Mouse (Mus musculus): Measurements from ENCODE around the gene Slc23a4. TPM values are rescaled to one million over a fixed set of nuclear protein-coding genes. Genes with fewer than 3 reads are reported as not detected.

Gene Slc23a4
- total RNA-seq (2012; rRNA removed) (5.5 and 6.2 TPM in 2 replicates), polyA plus RNA-seq (2012; ENCODE audit: insufficient read depth in 1 of 2, insufficient read length in 2 of 2, low read depth in 1 of 2, low replicate concordance in 2 of 2, missing spikeins in 1 of 2) (10 to 100 TPM in 1 of 2 experiments, not detected in 1; 10.2 TPM)

- peak; percentile 77 for DNase-seq (ENCODE audit: low read depth, low spot score)
- Histone ChIP-seq H3K9me3 (replicated peaks; ENCODE audit: insufficient read depth, low read length) (no peaks in the 10 kb centered on the region), H3K27ac (ENCODE audit: control insufficient read depth, low read depth, low read length) (peak within 1 kb of the TSS; percentile 39; the same call in 1 of the 2 replicates), H3K79me2 (ENCODE audit: control insufficient read depth, insufficient read depth, low read length, poor library complexity) (no peaks in the 10 kb centered on the region; the same call in 1 of the 2 replicates), H3K36me3 (ENCODE audit: control insufficient read depth in 1 of 2, insufficient read depth in 2 of 2, low read length in 2 of 2) (peaks cover 0 to 8% of the 10 kb centered on the region in 2 experiments; a peak in 2 of 4 replicates), H3K4me1 (ENCODE audit: control insufficient read depth in 1 of 2, insufficient read depth in 2 of 2, low read length in 2 of 2) (peaks cover 2 to 11% of the 10 kb centered on the region in 2 experiments; a peak in 2 of 4 replicates), H3K9ac (ENCODE audit: control insufficient read depth, low read depth, low read length, poor library complexity, severe bottlenecking) (peak within 1 kb of the TSS; percentile 73), H3K4me3 (ENCODE audit: control insufficient read depth in 1 of 2, insufficient read depth in 1 of 2, low read depth in 2 of 2, low read length in 2 of 2) (peak within 1 kb of the TSS; percentile 31 to 61), H3K27me3 (ENCODE audit: control insufficient read depth in 1 of 2, insufficient read depth in 2 of 2, low read length in 2 of 2) (no peaks in the 10 kb centered on the region)
- TF ChIP-seq POLR2A (IDR thresholded peaks at IDR 0.05; ENCODE audit: control insufficient read depth in 1 of 2, insufficient read depth in 1 of 2, low read depth in 1 of 2, low read length in 2 of 2, poor library complexity in 1 of 2) (peak in 1 of 2 experiments; percentile 44; a peak in 1 of 4 replicates), SIN3A (IDR thresholded peaks at IDR 0.05; ENCODE audit: low read length) (peak; percentile 81), MAX (IDR thresholded peaks at IDR 0.05; ENCODE audit: low read length) (peak; percentile 96), USF1 (IDR thresholded peaks at IDR 0.05; ENCODE audit: low read depth, low read length) (no peak), HCFC1 (IDR thresholded peaks at IDR 0.05; ENCODE audit: low read depth, low read length) (peak; percentile 58), TCF12 (IDR thresholded peaks at IDR 0.05; ENCODE audit: low read depth, low read length) (0 out of 2 replicates have a peak, but pooled peaks have one; percentile 15), MXI1 (IDR thresholded peaks at IDR 0.05; ENCODE audit: low read depth, low read length) (peak; percentile 91), ELF1 (IDR thresholded peaks at IDR 0.05; ENCODE audit: low read depth, low read length) (peak; percentile 72), MAZ (IDR thresholded peaks at IDR 0.05; ENCODE audit: low read depth, low read length) (no peak), MYC (IDR thresholded peaks at IDR 0.05; ENCODE audit: low read depth, low read length) (peak; percentile 93), MYB (IDR thresholded peaks at IDR 0.05; ENCODE audit: low read depth, low read length) (no peak)
Observed at GRCm38 (mm10) chr6:34988081-34988761, at the start of gene Slc23a4. Gene Slc23a4, minus strand, starts transcription at chr6:34988404.

DNA sequence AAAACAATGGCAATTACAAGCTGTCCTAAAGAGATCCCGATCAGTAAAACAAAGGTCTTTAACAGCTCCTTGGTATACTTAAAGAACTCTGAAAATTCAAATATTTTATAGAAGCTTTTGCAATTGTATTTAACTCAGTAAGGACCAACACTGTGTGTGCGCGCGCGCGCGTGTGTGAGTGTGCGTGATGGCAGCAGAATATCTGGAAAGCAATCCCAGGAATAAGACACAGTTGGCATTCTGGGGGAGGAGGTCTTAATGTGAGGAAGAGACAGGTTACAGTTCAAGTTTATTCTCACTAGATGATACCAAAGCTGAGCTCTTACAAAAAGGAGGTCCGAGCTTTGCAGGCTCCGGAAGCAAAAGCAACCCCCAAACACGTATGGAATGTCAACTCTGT, 45.1 kb upstream of the Slc23a4 start:
- Histone ChIP-seq H3K9me3 (replicated peaks; ENCODE audit: insufficient read depth, low read length) (no peaks in the 10 kb centered on the region), H3K9ac (ENCODE audit: control insufficient read depth, low read depth, low read length, poor library complexity, severe bottlenecking) (no peak overlapping the region), H3K27me3 (ENCODE audit: control insufficient read depth in 1 of 2, insufficient read depth in 2 of 2, low read length in 2 of 2) (no peaks in the 10 kb centered on the region), H3K36me3 (ENCODE audit: control insufficient read depth in 1 of 2, insufficient read depth in 2 of 2, low read length in 2 of 2) (peaks cover 3 to 5% of the 10 kb centered on the region in 2 experiments), H3K4me1 (ENCODE audit: control insufficient read depth in 1 of 2, insufficient read depth in 2 of 2, low read length in 2 of 2) (peaks cover 0 to 4% of the 10 kb centered on the region in 2 experiments; a peak in 1 of 4 replicates), H3K27ac (ENCODE audit: control insufficient read depth, low read depth, low read length) (no peak overlapping the region), H3K4me3 (ENCODE audit: control insufficient read depth in 1 of 2, insufficient read depth in 1 of 2, low read depth in 2 of 2, low read length in 2 of 2) (no peak overlapping the region), H3K79me2 (ENCODE audit: control insufficient read depth, insufficient read depth, low read length, poor library complexity) (no peaks in the 10 kb centered on the region)
- TF ChIP-seq RAD21 (IDR thresholded peaks at IDR 0.05; ENCODE audit: low read depth, low read length): no peak
- no peak for TF ChIP-seq POLR2AphosphoS5 (IDR thresholded peaks at IDR 0.05; ENCODE audit: borderline replicate concordance, low read depth, low read length)
- TF ChIP-seq EP300 (IDR thresholded peaks at IDR 0.05; ENCODE audit: low read depth in 1 of 2, low read length in 2 of 2): no peak
- TF ChIP-seq CHD2 (IDR thresholded peaks at IDR 0.05; ENCODE audit: low read length): no peak
- TF ChIP-seq POLR2AphosphoS2 (IDR thresholded peaks at IDR 0.05; ENCODE audit: low read length): no peak
- no peak for DNase-seq (ENCODE audit: low read depth, low spot score)
